Mouse (Mus musculus): ENCODE results near the gene Ift172. TPM values are rescaled to one million over a fixed set of nuclear protein-coding genes. Genes with fewer than 3 reads are reported as not detected.
"Not testable (repeated sequence)": the region's sequence is repeated elsewhere in the genome, so short reads cannot be mapped to it uniquely, and the experiment has no call there.

The Ift172 gene
- polyA plus RNA-seq, 1 experiment from 2014 or later: 39.5 TPM

DNA sequence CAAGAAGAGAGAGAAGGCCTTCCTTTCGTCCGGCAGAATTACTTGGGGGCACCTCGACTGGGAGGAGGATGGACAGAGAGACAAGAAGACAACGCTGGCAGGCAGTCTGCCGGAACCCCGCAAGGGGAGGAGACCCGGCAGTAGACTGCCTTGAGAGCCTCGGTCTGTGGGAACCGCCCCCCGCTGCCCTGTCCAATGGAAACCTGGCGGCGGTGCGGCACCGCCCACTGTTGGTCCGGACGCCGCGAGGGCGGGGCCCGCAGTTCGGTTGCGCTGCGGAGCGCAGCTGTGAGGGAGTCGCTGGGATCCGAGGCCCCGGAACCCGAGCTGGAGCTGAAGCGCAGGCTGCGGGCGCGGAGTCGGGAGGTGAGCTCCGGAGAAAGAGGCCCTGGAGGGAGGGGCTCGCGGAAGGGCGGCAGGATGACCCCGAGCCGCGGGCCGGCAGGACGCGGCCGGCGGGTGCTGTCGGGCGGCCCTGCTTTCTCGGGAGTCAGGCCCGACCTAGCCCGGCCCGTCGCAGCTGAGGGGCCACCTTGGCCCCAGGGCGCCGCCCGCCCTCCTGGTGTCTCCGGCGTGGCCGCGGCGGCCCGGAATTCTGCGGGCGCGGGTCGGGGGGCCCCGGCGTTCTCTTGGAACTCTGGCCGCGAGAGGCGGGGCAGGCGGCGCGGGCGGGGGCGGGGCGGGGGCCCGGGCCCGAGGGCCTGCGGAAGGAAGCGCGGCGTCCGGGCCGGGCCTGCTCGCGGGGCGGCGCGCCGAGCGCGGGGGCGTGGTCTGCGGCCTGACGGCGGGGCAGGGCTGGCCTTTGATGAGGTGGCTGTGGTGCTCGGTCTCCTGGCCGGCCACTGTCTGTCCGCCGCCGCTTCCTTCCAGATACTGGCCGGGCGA, 50.0 kb downstream of the Ift172 start, which contains the start of the genes Nrbp1 and Gm9970:
Gene Nrbp1 (plus strand): TSS at position 228 of the 885 bp plus-strand sequence.
Gene Gm9970 (minus strand): TSS at position 596 of the 885 bp plus-strand sequence.
- peak within 1 kb of the TSS; percentile 92 for H3K9ac ChIP-seq
- H3K36me3 ChIP-seq: peaks cover 24% of the 10 kb centered on the region
- under 1% methylated on average over 78 of the region's 103 CpGs for WGBS

GRCm38 (mm10) chr5:31226641-31227040, 64.3 kb downstream of the Ift172 start:
- H3K4me1 ChIP-seq: no peaks in the 10 kb centered on the region

More for the DNA sequence above, 50.0 kb downstream of the Ift172 start, which contains the start of the genes Nrbp1 and Gm9970:
- peaks cover 9% of the 10 kb centered on the region for H3K4me1 ChIP-seq
- H3K9me3 ChIP-seq (replicated peaks): no peaks in the 10 kb centered on the region
- H3K4me3 ChIP-seq (replicated peaks): peak within 1 kb of the TSS; percentile 96
- peak within 1 kb of the TSS; percentile 99 for H3K27ac ChIP-seq (replicated peaks)
- H3K27me3 ChIP-seq: no peaks in the 10 kb centered on the region
- H3K4me2 ChIP-seq (replicated peaks): peak within 1 kb of the TSS; percentile 73
- peak; percentile 100 for ATAC-seq (ENCODE audit: insufficient number of reproducible peaks, low FRiP score, low TSS enrichment, low read depth)

DNA sequence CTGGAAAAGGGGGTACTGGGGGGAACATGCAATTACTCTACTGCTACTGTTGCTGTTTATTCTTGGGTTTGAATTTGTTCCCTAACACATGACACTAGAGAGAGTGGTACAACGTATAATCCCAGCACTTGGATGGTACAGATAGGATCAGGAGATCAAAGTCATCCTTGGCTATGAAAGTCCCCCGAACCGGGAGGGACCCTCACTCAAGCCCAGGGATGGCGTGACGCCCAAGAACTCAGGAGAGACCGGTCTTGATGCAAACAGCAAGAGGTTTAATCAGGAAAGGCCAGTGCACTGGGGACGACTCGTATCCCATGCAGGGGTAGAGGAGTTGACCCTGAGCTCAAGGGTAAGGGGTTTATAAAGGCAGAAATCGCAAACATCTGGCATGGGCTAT, 68.2 kb downstream of the Ift172 start:
- H3K9ac ChIP-seq: no peak overlapping the region
- no peaks in the 10 kb centered on the region for H3K36me3 ChIP-seq
- no peak overlapping the region for H3K27ac ChIP-seq (replicated peaks)
- no peak overlapping the region for H3K4me2 ChIP-seq (replicated peaks)
- no peak for ATAC-seq (ENCODE audit: insufficient number of reproducible peaks, low FRiP score, low TSS enrichment, low read depth)
- no peaks in the 10 kb centered on the region for H3K27me3 ChIP-seq
- no peak overlapping the region for H3K4me3 ChIP-seq (replicated peaks)
- WGBS: 79% methylated on average over 9 of the region's 9 CpGs
- H3K9me3 ChIP-seq (replicated peaks): no peaks in the 10 kb centered on the region
- peaks cover 4% of the 10 kb centered on the region; the same call in 1 of the 2 replicates for H3K4me1 ChIP-seq

More at GRCm38 (mm10) chr5:31226641-31227040, 64.3 kb downstream of the Ift172 start:
- Histone ChIP-seq H3K9me3 (replicated peaks) (no peaks in the 10 kb centered on the region), H3K4me3 (replicated peaks) (no peak overlapping the region), H3K27me3 (no peaks in the 10 kb centered on the region), H3K27ac (replicated peaks) (no peak overlapping the region), H3K36me3 (no peaks in the 10 kb centered on the region), H3K4me2 (replicated peaks) (no peak overlapping the region), H3K9ac (no peak overlapping the region)
- WGBS: 43% methylated on average over 1 of the region's 1 CpGs
- no peak for ATAC-seq (ENCODE audit: insufficient number of reproducible peaks, low FRiP score, low TSS enrichment, low read depth)

- Histone ChIP-seq H3K4me1 (peaks cover 4% of the 10 kb centered on the region; the same call in 1 of the 2 replicates), H3K9me3 (replicated peaks) (no peaks in the 10 kb centered on the region), H3K4me3 (replicated peaks) (peak overlapping the region; percentile 100), H3K9ac (peak overlapping the region; percentile 54; the same call in 1 of the 2 replicates), H3K4me2 (replicated peaks) (peak overlapping the region; percentile 74), H3K36me3 (no peaks in the 10 kb centered on the region), H3K27me3 (no peaks in the 10 kb centered on the region), H3K27ac (replicated peaks) (peak overlapping the region; percentile 94)
- no peak for ATAC-seq (ENCODE audit: insufficient number of reproducible peaks, low FRiP score, low TSS enrichment, low read depth)
- WGBS: 9% methylated on average over 11 of the region's 11 CpGs
These were observed 69.5 kb downstream of the Ift172 start for GRCm38 (mm10) chr5:31221304-31221945.

GRCm38 (mm10) chr5:31220448-31221303, 70.2 kb downstream of the Ift172 start, which contains the start of gene Ppm1g:
Ppm1g (minus strand) TSS chr5:31220687.
- H3K4me3 ChIP-seq (replicated peaks): peak within 1 kb of the TSS; percentile 100
- peak; percentile 95 for ATAC-seq (ENCODE audit: insufficient number of reproducible peaks, low FRiP score, low TSS enrichment, low read depth)
- no peaks in the 10 kb centered on the region for H3K27me3 ChIP-seq
- H3K27ac ChIP-seq (replicated peaks): peak within 1 kb of the TSS; percentile 94
- H3K4me1 ChIP-seq: peaks cover 4% of the 10 kb centered on the region; the same call in 1 of the 2 replicates
- peak within 1 kb of the TSS; percentile 74 for H3K4me2 ChIP-seq (replicated peaks)
- no peaks in the 10 kb centered on the region for H3K9me3 ChIP-seq (replicated peaks)
- peak within 1 kb of the TSS; percentile 90 for H3K9ac ChIP-seq
- H3K36me3 ChIP-seq: no peaks in the 10 kb centered on the region
- under 1% methylated on average over 60 of the region's 70 CpGs for WGBS

GRCm38 (mm10) chr5:31219911-31220447, 70.9 kb downstream of the Ift172 start:
- Histone ChIP-seq H3K27me3 (no peaks in the 10 kb centered on the region), H3K36me3 (no peaks in the 10 kb centered on the region), H3K9me3 (replicated peaks) (no peaks in the 10 kb centered on the region), H3K9ac (peak overlapping the region; percentile 90), H3K4me2 (replicated peaks) (peak overlapping the region; percentile 74), H3K27ac (replicated peaks) (peak overlapping the region; percentile 94), H3K4me3 (replicated peaks) (peak overlapping the region; percentile 100), H3K4me1 (peaks cover 4% of the 10 kb centered on the region; the same call in 1 of the 2 replicates)
- ATAC-seq (ENCODE audit: insufficient number of reproducible peaks, low FRiP score, low TSS enrichment, low read depth): peak; percentile 69
- under 1% methylated on average over 40 of the region's 40 CpGs for WGBS

GRCm38 (mm10) chr5:31219474-31219873, 71.4 kb downstream of the Ift172 start:
- no peak for ATAC-seq (ENCODE audit: insufficient number of reproducible peaks, low FRiP score, low TSS enrichment, low read depth)
- Histone ChIP-seq H3K9me3 (replicated peaks) (no peaks in the 10 kb centered on the region), H3K27ac (replicated peaks) (peak overlapping the region; percentile 94), H3K27me3 (no peaks in the 10 kb centered on the region), H3K36me3 (no peaks in the 10 kb centered on the region), H3K4me2 (replicated peaks) (peak overlapping the region; percentile 74), H3K4me3 (replicated peaks) (peak overlapping the region; percentile 100), H3K4me1 (peaks cover 4% of the 10 kb centered on the region; the same call in 1 of the 2 replicates), H3K9ac (peak overlapping the region; percentile 90)
- WGBS: 1% methylated on average over 11 of the region's 11 CpGs

DNA sequence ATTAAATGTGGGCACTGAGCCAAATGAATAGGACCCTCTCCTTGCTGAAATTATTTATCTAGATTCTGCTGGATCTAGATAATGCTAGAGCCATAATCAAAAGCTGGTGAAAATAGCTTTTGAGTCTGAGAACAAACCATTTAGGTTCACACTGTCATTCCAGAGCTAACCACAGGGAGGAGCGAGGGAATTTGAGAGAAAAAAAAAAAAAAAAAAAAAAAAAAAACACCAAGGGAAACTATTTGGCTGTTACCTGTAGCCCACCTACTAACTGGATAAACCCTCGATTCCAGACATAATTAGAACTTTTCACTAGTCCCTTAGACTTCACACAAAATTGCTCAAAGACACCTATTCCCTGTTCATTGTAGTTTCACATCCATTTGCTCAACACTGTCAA, 71.8 kb downstream of the Ift172 start:
- H3K27me3 ChIP-seq: no peaks in the 10 kb centered on the region
- H3K27ac ChIP-seq (replicated peaks): no peak overlapping the region
- H3K9me3 ChIP-seq (replicated peaks): no peaks in the 10 kb centered on the region
- H3K4me3 ChIP-seq (replicated peaks): peak overlapping the region; percentile 100
- no peaks in the 10 kb centered on the region for H3K36me3 ChIP-seq
- H3K9ac ChIP-seq: no peak overlapping the region
- H3K4me2 ChIP-seq (replicated peaks): peak overlapping the region; percentile 74
- H3K4me1 ChIP-seq: peaks cover 4% of the 10 kb centered on the region; the same call in 1 of the 2 replicates
- 0% methylated on average over 2 of the region's 2 CpGs for WGBS
- no peak for ATAC-seq (ENCODE audit: insufficient number of reproducible peaks, low FRiP score, low TSS enrichment, low read depth)

DNA sequence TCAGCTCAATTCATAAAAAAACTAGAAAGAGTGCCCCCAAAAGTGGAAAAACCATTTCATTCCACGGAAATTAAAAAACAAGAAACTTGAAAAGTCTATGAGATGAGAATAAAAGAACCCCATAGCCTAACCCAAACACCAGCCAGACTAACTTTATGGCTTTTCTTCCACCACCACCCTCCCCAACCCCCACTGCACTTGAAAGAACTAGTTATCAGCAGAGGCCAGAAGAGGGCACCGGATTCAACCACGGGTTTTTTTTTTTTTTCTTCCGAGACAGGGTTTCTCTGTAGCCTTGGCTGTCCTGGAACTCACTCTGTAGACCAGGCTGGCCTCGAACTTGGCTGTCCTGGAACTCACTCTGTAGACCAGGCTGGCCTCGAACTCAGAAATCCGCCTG, 72.6 kb downstream of the Ift172 start:
- 69% methylated on average over 7 of the region's 7 CpGs for WGBS
- no peak for ATAC-seq (ENCODE audit: insufficient number of reproducible peaks, low FRiP score, low TSS enrichment, low read depth)
- no peak overlapping the region for H3K4me2 ChIP-seq (replicated peaks)
- H3K27ac ChIP-seq (replicated peaks): no peak overlapping the region
- no peak overlapping the region for H3K9ac ChIP-seq
- H3K36me3 ChIP-seq: no peaks in the 10 kb centered on the region
- no peaks in the 10 kb centered on the region for H3K27me3 ChIP-seq
- H3K4me1 ChIP-seq: peaks cover 4% of the 10 kb centered on the region; the same call in 1 of the 2 replicates
- H3K4me3 ChIP-seq (replicated peaks): no peak overlapping the region
- no peaks in the 10 kb centered on the region for H3K9me3 ChIP-seq (replicated peaks)

DNA sequence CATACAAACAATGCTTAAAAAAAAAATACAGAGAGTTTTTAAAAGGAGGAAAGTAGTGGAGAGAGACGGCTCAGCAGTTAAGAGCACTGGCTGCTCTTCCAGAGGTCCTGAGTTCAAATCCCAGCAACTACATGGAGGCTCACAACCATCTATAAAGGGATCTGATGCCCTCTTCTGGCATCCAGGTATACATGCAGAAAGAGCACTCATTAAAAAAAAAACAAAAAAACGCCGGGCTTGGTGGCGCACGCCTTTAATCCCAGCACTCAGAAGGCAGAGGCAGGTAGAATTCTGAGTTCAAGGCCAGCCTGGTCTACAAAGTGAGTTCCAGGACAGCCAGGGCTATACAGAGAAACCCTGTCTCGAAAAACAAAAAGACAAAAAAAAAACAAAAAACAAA, 74.4 kb downstream of the Ift172 start:
- H3K27ac ChIP-seq (replicated peaks); H3K4me1 ChIP-seq; H3K4me3 ChIP-seq (replicated peaks); H3K9me3 ChIP-seq (replicated peaks); H3K27me3 ChIP-seq; H3K9ac ChIP-seq; H3K4me2 ChIP-seq (replicated peaks); ATAC-seq (ENCODE audit: insufficient number of reproducible peaks, low FRiP score, low TSS enrichment, low read depth); H3K36me3 ChIP-seq: not testable (repeated sequence)
- WGBS: 86% methylated on average over 6 of the region's 6 CpGs

Data from embryonic facial prominence, embryonic 15.5 days (tissue).